Mouse (Mus musculus) ES-E14 (cell line): ENCODE measurements at regions not wholly inside any gene's neighbourhood (a gene's known extent, or its start where the extent isn't known, plus 50 kb on each side); places are given as distances from the start of the nearest gene placed in this dataset.

Experiments used
- HCFC1 ChIP-seq: IDR thresholded peaks from 2 replicates; pipeline ENCODE4 v1.6.1; 2012; ENCODE audit warnings: low read length, inconsistent platforms, borderline replicate concordance; ENCODE audit not compliant: insufficient read depth
- ZC3H11A ChIP-seq: IDR thresholded peaks from 2 replicates; pipeline ENCODE4 v1.6.1; 2012; ENCODE audit warnings: low read depth, mild to moderate bottlenecking, inconsistent platforms, low read length, borderline replicate concordance

DNA sequence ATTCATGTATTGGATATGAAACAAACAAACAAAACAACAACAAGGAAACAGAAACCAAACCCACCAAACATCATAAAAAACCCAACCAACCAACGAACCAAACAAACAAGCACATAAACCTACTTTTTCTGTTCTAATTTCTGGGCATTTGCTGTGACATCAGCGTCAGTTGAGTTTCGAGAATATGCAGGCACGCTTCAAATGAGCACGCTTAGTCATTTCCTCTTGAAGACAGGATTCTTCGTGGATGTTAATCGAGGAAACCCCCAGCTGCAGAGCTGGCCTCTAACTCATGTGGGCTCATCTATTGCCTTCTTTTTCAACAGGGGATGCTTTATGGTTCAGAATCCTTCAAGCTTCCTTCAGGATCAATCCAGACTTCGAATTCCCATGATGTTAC is 187.0 kb downstream of the Gm7489 start:
- TF ChIP-seq HCFC1 (no peak), ZC3H11A (no peak)
